Mouse (Mus musculus): Measurements from ENCODE around the gene Trim3.

DNA sequence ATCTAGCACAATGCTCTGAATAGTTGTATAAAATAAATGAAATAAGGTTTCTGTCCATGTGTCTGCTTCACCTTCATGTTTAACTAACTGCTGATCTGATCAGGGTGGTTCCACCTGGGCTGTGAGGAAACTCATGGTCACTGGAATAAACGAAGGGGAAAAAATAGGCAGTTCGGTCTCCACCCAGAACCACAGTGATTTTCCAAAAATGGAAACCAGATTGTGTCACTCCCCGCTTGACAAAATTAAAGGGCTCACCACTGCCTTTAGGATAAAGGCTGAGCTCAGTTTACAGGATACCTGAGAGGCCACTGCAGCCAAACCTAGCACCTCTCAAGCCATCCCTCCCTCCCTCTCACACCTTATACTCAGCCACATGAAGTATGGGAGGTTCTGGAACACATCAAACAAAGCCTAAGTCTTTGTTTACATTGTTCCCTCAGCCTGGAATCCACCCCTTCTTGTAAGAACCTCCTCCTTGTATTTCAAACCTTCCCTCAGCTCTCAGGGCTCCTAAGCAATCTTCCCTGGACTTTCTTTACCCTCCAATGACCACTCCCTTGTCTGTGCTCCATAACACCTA, 57.1 kb downstream of the Trim3 start:
- no peak for TF ChIP-seq POLR2A (IDR thresholded peaks at IDR 0.05; ENCODE audit: insufficient read length, low read depth)
- TF ChIP-seq E2F4 (IDR thresholded peaks at IDR 0.05; ENCODE audit: insufficient read depth): no peak
- TF ChIP-seq MAX (IDR thresholded peaks at IDR 0.05; ENCODE audit: low read depth): no peak
- no peak for TF ChIP-seq MYOG (IDR thresholded peaks at IDR 0.05; ENCODE audit: control insufficient read depth in 1 of 3, insufficient read depth in 1 of 3, insufficient read length in 2 of 3, low read depth in 2 of 3)
- TF ChIP-seq CEBPB (IDR thresholded peaks at IDR 0.05; ENCODE audit: insufficient read depth, poor library complexity, severe bottlenecking): no peak
- TF ChIP-seq TCF3 (IDR thresholded peaks at IDR 0.05; ENCODE audit: insufficient read length, low read depth): no peak
- no peak for TF ChIP-seq MYOD1 (IDR thresholded peaks at IDR 0.05; ENCODE audit: control insufficient read depth in 1 of 3, insufficient read length in 2 of 3, low read depth in 2 of 3)
- no peak for TF ChIP-seq TCF12 (IDR thresholded peaks at IDR 0.05; ENCODE audit: insufficient read depth, poor library complexity, severe bottlenecking)
- no peak for TF ChIP-seq POLR2AphosphoS2 (IDR thresholded peaks at IDR 0.05; ENCODE audit: insufficient read length, low read depth)
- no peak for TF ChIP-seq REST (IDR thresholded peaks at IDR 0.05; ENCODE audit: insufficient read depth, insufficient read length)
- no peak for TF ChIP-seq SRF (IDR thresholded peaks at IDR 0.05; ENCODE audit: control insufficient read depth, insufficient read length, low read depth)
- TF ChIP-seq USF1 (IDR thresholded peaks at IDR 0.05; ENCODE audit: low read depth): no peak
